ENCODE assay signal across 8 mouse cellular contexts in genomic region chr2:10300771-10301170, GRCm38 (mm10).
DNase-seq lines count a peak whose midpoint lies in the region; ATAC-seq and TF ChIP-seq lines count a peak whose summit lies in the region.

No protein-coding gene starts in this region.

- no peaks in the 10 kb centered on the region for H3K9me3 ChIP-seq in lung, embryonic 14.5 days (ENCODE audit: low read depth, low read length)
- H3K9me3 ChIP-seq in limb, embryonic 10.5 days (replicated peaks), result no peaks in the 10 kb centered on the region
- no peaks in the 10 kb centered on the region for H3K9me3 ChIP-seq in neural tube, embryonic 11.5 days (ENCODE audit: control insufficient read depth, low read length)

- no peak for TF ChIP-seq CTCF in lung, embryonic 14.5 days (IDR thresholded peaks at IDR 0.05; ENCODE audit: low read depth)
- TF ChIP-seq CTCF in thymus, adult 2 months (IDR thresholded peaks at IDR 0.05; ENCODE audit: borderline replicate concordance, control insufficient read depth, extremely low read depth, insufficient read depth, low read length, poor library complexity), result no peak

- H3K27me3 ChIP-seq in lung, embryonic 14.5 days (ENCODE audit: insufficient read depth, low read length), result no peaks in the 10 kb centered on the region
- H3K27me3 ChIP-seq in limb, embryonic 10.5 days (ENCODE audit: low read depth, poor library complexity, severe bottlenecking), result peaks cover 9% of the 10 kb centered on the region; the same call in 1 of the 2 replicates
- H3K27me3 ChIP-seq in neural tube, embryonic 11.5 days (ENCODE audit: control insufficient read depth, insufficient read depth, low read length), result no peaks in the 10 kb centered on the region
- H3K27me3 ChIP-seq in thymus, adult 2 months (ENCODE audit: control insufficient read depth, insufficient read depth, low read length), result no peaks in the 10 kb centered on the region

- no peaks in the 10 kb centered on the region for H3K36me3 ChIP-seq in lung, embryonic 14.5 days (ENCODE audit: insufficient read depth)
- no peaks in the 10 kb centered on the region for H3K36me3 ChIP-seq in limb, embryonic 10.5 days
- H3K36me3 ChIP-seq in neural tube, embryonic 11.5 days (ENCODE audit: control insufficient read depth, insufficient read depth, low read length), result no peaks in the 10 kb centered on the region
- no peaks in the 10 kb centered on the region for H3K36me3 ChIP-seq in thymus, adult 2 months (ENCODE audit: control insufficient read depth, insufficient read depth, low read length)

- H3K4me2 ChIP-seq in lung, embryonic 14.5 days, result peak overlapping the region; percentile 27; the same call in 1 of the 2 replicates
- H3K4me2 ChIP-seq in neural tube, embryonic 11.5 days (ENCODE audit: low read depth), result peak overlapping the region; percentile 30; the same call in 1 of the 2 replicates

- 0 out of 2 replicates have a peak, but pooled peaks cover 4% of the 10 kb centered on the region for H3K4me1 ChIP-seq in lung, embryonic 14.5 days (ENCODE audit: insufficient read depth)
- peaks cover 9% of the 10 kb centered on the region for H3K4me1 ChIP-seq in limb, embryonic 10.5 days
- 0 out of 2 replicates have a peak, but pooled peaks cover 2% of the 10 kb centered on the region for H3K4me1 ChIP-seq in neural tube, embryonic 11.5 days (ENCODE audit: control insufficient read depth, insufficient read depth, low read length)
- H3K4me1 ChIP-seq in thymus, adult 2 months (replicated peaks; ENCODE audit: control insufficient read depth, insufficient read depth, low read length), result no peaks in the 10 kb centered on the region

- WGBS in lung, embryonic 14.5 days, result 44% methylated on average over 10 of the region's 10 CpGs
- WGBS in limb, embryonic 10.5 days, result 40% methylated on average over 10 of the region's 10 CpGs
- WGBS in neural tube, embryonic 11.5 days, result 31% methylated on average over 10 of the region's 10 CpGs
- 83% methylated on average over 10 of the region's 10 CpGs for WGBS in thymus, adult 2 months

- no peak overlapping the region for H3K4me3 ChIP-seq in lung, embryonic 14.5 days (ENCODE audit: low read depth, low read length)
- H3K4me3 ChIP-seq in limb, embryonic 10.5 days, result no peak overlapping the region
- H3K4me3 ChIP-seq in neural tube, embryonic 11.5 days (ENCODE audit: low read depth, low read length), result no peak overlapping the region
- no peak overlapping the region for H3K4me3 ChIP-seq in thymus, adult 2 months (ENCODE audit: control insufficient read depth, insufficient read depth, low read length)

- TF ChIP-seq POLR2A in thymus, adult 2 months (IDR thresholded peaks at IDR 0.05; ENCODE audit: control insufficient read depth, extremely low read depth, insufficient read depth, low read length, poor library complexity), result no peak

- H3K9ac ChIP-seq in lung, embryonic 14.5 days, result no peak overlapping the region
- no peak overlapping the region for H3K9ac ChIP-seq in neural tube, embryonic 11.5 days (ENCODE audit: low read length)

- peak; percentile 43 for DNase-seq in lung, embryonic 14.5 days
- DNase-seq in lung, adult 18-20 months, result no peak
- peak; percentile 73 for DNase-seq in embryo, embryonic 10 days (ENCODE audit: low spot score)
- DNase-seq in gastrocnemius, postnatal 25 days, result peak; percentile 16
- DNase-seq in limb, embryonic 10.5 days (ENCODE audit: low spot score), result peak; percentile 47
- peak; percentile 54 for DNase-seq in neural tube, embryonic 11.5 days (ENCODE audit: low spot score)
- no peak for DNase-seq in thymus, adult 18-20 months
- no peak for DNase-seq in thymus, adult 2 months

- peak; percentile 78; the same call in 1 of the 2 replicates for ATAC-seq in lung, embryonic 14.5 days (ENCODE audit: insufficient read depth)
- peak; percentile 74 for ATAC-seq in neural tube, embryonic 11.5 days (ENCODE audit: insufficient read depth, low FRiP score, low TSS enrichment)

- no peak overlapping the region for H3K27ac ChIP-seq in lung, embryonic 14.5 days (ENCODE audit: low read depth)
- peak overlapping the region; percentile 26; the same call in 1 of the 2 replicates for H3K27ac ChIP-seq in limb, embryonic 10.5 days
- no peak overlapping the region for H3K27ac ChIP-seq in neural tube, embryonic 11.5 days (ENCODE audit: low read depth, low read length)
- H3K27ac ChIP-seq in thymus, adult 2 months (ENCODE audit: control insufficient read depth, insufficient read depth, low read length), result no peak overlapping the region

Comparison
In these comparisons a context has a peak if more than half of its experiments do, and no peak if none do; other contexts are left out.
1. DNase-seq: peak in lung, embryonic 14.5 days (single experiment), embryo, embryonic 10 days (single experiment), gastrocnemius, postnatal 25 days (single experiment), limb, embryonic 10.5 days (single experiment) and neural tube, embryonic 11.5 days (single experiment); none in lung, adult 18-20 months (0 of 2), thymus, adult 18-20 months (0 of 2) and thymus, adult 2 months (single experiment).